In the genomic region with DNA sequence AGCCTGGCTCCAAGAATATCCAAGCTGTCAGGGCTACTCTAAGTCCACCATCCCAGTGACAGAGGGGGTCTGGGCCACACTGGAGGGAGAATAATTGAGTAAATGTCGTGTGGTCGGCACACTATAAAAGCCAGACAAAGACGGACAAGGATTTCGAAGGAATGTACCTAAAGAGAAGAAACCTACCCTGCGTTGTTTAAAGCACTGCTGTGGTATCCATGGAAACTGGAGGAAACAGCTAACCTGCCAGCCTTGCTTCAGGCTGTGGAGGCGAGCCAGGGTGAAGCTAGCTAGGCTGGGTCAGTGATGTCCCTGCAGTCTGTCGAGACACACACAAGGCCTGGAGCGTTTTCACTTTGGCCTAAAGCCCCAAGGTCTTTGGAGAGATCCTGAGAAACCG, we compare ENCODE assay signal across 8 mouse cellular contexts.
DNase-seq lines count a peak whose midpoint lies in the region; ATAC-seq and TF ChIP-seq lines count a peak whose summit lies in the region.
"Had no signal": no experiment of that assay in that cellular context is flagged by ENCODE, and none has a peak within 500 bp of the region (broad histone marks: within the 10 kb centered on the region; RNA-seq: fewer than 3 reads in every experiment).

No protein-coding gene starts in this region.

- peak; percentile 83; the same call in 1 of the 2 replicates for ATAC-seq in midbrain, embryonic 15.5 days (replicated peaks)

- H3K36me3 ChIP-seq in midbrain, embryonic 15.5 days (replicated peaks) = no peaks in the 10 kb centered on the region
- H3K36me3 ChIP-seq in thymus, adult 2 months (ENCODE audit: control insufficient read depth, insufficient read depth, low read length) = no peaks in the 10 kb centered on the region

- DNase-seq in ovary, adult 18-20 months (ENCODE audit: low spot score) = peak; percentile 81
- no peak for DNase-seq in ovary, postnatal 10 days (ENCODE audit: low spot score)
- peak; percentile 17 to 47 for DNase-seq in cerebellum, postnatal 25 days
- DNase-seq in gastrocnemius, postnatal 4 days (ENCODE audit: low spot score in 2 of 2) = peak; percentile 26 to 64
- no peak for DNase-seq in thymus, adult 2 months
- DNase-seq in spleen, adult 12 weeks (ENCODE audit: low spot score) = no peak

- H3K9ac ChIP-seq in midbrain, embryonic 15.5 days = no peak overlapping the region

- H3K9me3 ChIP-seq in midbrain, embryonic 15.5 days = no peaks in the 10 kb centered on the region

- no peak overlapping the region for H3K4me2 ChIP-seq in midbrain, embryonic 15.5 days

- H3K27me3 ChIP-seq in midbrain, embryonic 15.5 days (replicated peaks) = no peaks in the 10 kb centered on the region
- H3K27me3 ChIP-seq in thymus, adult 2 months (ENCODE audit: control insufficient read depth, insufficient read depth, low read length) = no peaks in the 10 kb centered on the region

- no peak for TF ChIP-seq POLR2A in thymus, adult 2 months (IDR thresholded peaks at IDR 0.05; ENCODE audit: control insufficient read depth, extremely low read depth, insufficient read depth, low read length, poor library complexity)

- no peak for TF ChIP-seq CTCF in thymus, adult 2 months (IDR thresholded peaks at IDR 0.05; ENCODE audit: borderline replicate concordance, control insufficient read depth, extremely low read depth, insufficient read depth, low read length, poor library complexity)

- 23% methylated on average over 9 of the region's 9 CpGs for WGBS in midbrain, embryonic 15.5 days
- 79% methylated on average over 9 of the region's 9 CpGs for WGBS in thymus, adult 2 months

- H3K27ac ChIP-seq in midbrain, embryonic 15.5 days = peak overlapping the region; percentile 60
- H3K27ac ChIP-seq in thymus, adult 2 months (ENCODE audit: control insufficient read depth, insufficient read depth, low read length) = no peak overlapping the region

- peaks cover 9% of the 10 kb centered on the region for H3K4me1 ChIP-seq in midbrain, embryonic 15.5 days
- H3K4me1 ChIP-seq in thymus, adult 2 months (replicated peaks; ENCODE audit: control insufficient read depth, insufficient read depth, low read length) = no peaks in the 10 kb centered on the region

- no peak overlapping the region for H3K4me3 ChIP-seq in midbrain, embryonic 15.5 days
- H3K4me3 ChIP-seq in thymus, adult 2 months (ENCODE audit: control insufficient read depth, insufficient read depth, low read length) = no peak overlapping the region
- H3K4me3 ChIP-seq: myocyte had no signal

Comparison
In these comparisons a context has a peak if more than half of its experiments do, and no peak if none do; other contexts are left out.
1. DNase-seq: peak in ovary, adult 18-20 months (single experiment), cerebellum, postnatal 25 days (2 of 2) and gastrocnemius, postnatal 4 days (2 of 2); none in ovary, postnatal 10 days (single experiment), thymus, adult 2 months (single experiment) and spleen, adult 12 weeks (single experiment).